Mouse (Mus musculus) gastrocnemius, postnatal 25 days (tissue): ENCODE data around the gene Trrap. TPM values are rescaled to one million over a fixed set of nuclear protein-coding genes. Genes with fewer than 3 reads are reported as not detected.
"Not testable (repeated sequence)": the region's sequence is repeated elsewhere in the genome, so short reads cannot be mapped to it uniquely, and the experiment has no call there.

ENCODE experiments used
- DNase-seq: peaks from one replicate; pipeline ENCODE4 v3.0.0; 2022
- long read RNA-seq, 2 experiments: library from polyadenylated mRNA; stranded (forward); transcript quantifications; one replicate each; pipeline ENCODE4 v2.0.0; 2021
- total RNA-seq, 2 experiments: library from RNA; stranded (reverse); gene quantifications; 1 replicate in 1 of 2; 2 replicates in 1 of 2; pipeline ENCODE4 v1.2.3; 2021

The Trrap gene
- 10 to 100 TPM; 27.1 to 29.1 TPM for total RNA-seq
- long read RNA-seq, experiment 1, partial matches to known transcripts = 2 of 5 reads
- long read RNA-seq, experiment 1, other reads (novel, unspliced or antisense) = 3 of 5 reads
- long read RNA-seq, experiment 2, partial matches to known transcripts = 1 of 4 reads
- long read RNA-seq, experiment 2, other reads (novel, unspliced or antisense) = 3 of 4 reads

DNA sequence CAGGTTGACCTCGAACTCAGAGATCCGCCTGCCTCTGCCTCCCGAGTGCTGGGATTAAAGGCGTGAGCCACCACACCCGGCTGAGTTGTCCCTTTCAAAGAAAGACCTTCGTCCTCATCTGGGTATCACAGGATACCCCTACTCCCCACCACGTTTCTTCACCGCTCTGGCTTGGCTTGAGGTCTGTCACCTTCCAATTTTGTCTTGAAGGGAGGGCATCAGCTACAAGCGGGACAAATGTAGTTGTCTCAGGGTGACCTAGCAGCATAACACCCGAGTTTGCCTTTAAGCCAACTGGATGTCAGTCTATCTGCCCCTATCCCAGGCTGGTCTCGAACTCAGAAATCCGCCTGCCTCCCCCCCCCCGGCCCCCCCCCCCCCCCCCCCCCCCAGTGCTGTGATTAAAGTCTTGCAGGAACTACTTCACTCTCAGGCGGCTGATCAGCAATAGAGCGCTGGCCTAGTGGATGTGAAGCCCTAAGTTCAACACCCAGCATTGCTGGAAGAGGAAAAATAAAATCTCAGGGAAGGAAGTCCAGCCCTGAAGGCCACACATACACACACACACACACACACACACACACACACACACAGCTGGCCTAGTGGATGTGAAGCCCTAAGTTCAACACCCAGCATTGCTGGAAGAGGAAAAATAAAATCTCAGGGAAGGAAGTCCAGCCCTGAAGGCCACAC lies at the start of gene Trrap:
Trrap (plus strand) TSS at position 627 of the 693 bp plus-strand sequence.
- DNase-seq = not testable (repeated sequence)

DNA sequence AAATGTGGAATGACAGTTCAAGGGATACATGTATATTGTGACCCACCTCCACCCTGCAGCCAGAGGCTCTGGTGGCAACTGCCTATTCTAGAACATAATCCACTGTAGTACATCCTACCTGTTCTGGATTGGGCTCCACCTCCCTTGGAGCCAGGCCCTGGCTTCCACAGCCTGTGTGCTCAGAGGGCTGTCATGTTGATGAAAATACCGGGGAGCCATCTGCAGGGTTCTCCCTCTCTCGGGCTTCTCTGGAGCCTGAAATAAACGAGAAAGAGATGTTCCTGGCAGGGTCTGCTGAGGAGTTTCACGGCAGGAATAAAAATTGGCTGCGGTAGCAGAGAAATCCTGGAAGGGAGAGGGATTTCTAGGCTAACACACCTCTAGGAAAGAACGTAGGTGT lies 47.8 kb upstream of the Trrap start:
- no peak for DNase-seq

DNA sequence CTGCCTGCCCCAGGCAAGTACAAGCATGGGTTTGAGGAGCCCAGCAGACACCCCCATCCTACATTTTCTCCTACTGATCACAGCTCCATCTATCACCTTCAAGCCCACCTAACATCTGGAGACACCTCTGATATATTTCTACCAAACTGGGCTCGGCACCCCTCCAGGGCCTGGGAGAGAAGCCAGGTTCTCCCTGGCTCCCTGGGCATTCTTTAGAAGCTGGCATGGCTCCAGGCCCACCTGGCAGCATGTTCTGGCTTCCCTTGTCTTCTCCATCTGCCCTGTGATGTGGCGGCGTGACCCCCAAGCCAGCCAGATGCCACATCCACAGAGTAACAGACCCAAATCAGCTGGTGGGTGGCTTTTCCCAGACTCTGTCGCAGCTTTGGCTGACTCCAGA lies 47.3 kb upstream of the Trrap start:
- no peak for DNase-seq

DNA sequence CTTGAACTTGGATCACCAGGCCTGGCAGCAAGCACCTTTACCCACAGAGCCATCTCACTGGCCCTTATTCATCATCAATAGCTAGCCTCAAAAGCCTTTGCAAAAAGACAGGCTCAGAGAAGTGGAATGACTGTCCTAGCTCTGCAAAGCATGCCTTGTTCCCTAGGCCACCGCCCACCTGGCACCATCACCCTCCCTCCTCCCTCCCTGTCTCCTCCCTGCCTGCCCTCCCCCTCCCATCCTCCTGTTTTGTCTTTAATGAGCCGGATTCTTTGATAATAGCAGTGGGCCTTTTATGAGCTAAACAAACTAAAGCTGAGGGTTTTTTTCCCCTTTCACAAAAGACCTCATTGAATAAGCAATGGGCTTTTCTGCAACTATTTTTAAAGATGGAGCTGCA lies 42.6 kb upstream of the Trrap start:
- no peak for DNase-seq

DNA sequence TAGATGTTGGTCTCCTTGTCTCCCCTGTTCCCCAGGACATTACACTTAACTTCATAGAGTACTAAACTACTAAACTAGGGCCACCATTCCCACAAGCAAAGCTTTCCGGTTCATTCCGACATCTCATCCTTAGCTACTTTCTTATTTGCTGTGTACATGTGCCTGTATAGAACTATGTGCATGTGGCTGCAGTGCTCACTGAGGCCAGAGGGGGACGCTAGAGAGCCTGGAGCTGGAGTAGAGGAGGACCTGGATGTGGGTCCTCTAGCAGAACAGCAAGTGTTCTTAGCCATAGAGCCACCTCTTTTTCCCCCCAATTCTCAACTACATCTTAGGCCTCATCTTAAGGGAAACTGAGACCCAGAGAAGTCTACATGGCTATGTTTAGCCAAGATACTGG lies 42.0 kb upstream of the Trrap start:
- no peak for DNase-seq

DNA sequence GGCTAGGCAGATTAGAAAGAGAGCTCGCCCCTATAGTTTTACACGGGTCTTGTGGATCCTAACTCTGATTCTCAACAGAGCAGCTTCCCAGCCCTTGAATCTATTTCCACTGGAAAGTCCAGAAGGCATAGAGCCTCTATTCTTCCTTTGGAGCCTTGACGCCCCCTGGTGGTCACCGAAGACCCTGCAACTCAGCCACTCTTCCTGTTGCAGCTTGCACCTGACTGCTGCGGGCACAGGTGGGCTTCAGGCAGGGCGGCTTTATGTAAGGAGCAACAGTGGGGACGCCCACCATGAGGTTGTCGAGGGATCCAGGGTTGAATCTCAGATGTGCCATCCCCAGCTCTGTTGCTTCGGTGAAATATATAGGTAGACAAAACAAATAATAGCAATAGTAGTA lies 40.4 kb upstream of the Trrap start:
- no peak for DNase-seq

DNA sequence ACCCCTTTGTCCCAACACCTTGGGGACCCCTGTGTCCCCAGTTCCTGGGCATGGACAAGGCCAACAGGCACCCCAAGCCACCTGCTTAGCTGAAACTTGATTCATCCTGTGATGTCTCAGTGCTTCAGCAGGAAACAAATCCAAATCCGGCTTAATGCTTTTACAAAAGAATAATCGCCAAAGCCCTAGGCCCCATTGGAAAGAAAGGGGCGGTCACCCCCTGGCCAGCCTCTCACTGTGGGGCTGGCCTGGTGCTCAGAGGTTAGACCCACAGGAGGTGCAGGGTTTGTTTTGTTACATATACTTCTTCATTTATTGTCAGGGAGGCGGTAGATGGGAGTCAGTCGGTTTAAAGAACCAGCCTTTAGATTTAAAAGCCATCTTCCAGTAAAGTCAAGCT lies 39.3 kb upstream of the Trrap start:
- no peak for DNase-seq

DNA sequence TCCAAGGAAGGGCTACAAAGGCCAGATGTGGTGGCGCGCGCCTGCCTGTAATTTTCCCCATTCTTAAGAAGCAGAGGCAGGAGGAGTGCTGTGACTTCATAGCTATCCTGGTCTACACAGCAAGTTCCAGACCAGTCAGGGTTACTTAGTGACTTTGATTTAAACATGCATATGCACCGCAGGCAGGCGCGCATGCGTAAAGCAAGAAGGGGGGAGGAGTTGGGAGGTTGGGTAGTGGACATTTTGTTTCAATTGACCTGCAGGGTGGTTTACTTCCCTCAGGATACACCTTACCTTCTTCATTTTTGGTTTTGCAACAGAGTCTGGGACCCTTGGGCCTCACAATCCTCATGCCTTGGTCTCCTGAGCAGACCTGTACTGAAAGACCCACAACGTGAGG lies 38.3 kb upstream of the Trrap start:
- DNase-seq = no peak

DNA sequence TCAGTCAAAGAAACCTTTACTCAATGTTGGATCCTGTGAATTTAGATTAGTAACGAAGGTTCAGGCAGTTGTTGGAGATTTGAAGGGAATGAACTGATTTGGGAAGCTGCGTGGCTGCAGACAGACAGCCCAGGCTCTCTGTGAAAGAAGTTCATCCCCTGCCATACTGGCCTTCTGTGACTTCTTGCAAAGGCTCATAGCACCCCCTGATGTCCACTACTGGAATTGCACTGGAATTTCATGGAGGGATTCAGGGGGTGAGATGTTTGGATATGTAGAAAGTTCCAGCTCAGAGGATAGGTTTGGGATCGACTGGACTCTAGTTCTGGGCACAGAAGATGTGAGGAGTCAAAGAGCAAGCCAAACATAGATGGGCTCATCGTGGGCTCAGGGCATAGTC lies 33.6 kb upstream of the Trrap start:
- no peak for DNase-seq

DNA sequence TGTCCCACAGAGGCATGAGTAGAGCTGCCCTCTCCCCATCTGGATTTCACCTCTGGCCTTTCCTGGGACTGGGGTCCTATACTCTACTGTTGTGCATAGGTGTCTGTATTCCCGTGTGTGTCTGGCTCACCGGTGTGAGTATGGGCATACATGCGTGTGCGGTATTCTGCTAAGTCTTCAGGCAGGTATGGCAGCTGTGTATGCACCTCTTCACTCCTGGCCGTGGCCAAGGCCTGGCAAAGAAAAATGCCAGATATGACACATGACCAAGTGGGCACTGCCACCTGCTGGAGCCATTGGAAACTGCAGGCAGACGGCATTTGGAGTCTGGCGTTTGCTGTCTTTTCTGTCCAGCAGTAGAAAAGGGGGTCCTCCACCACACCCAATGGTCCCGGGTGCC lies 32.6 kb upstream of the Trrap start:
- peak; percentile 22 for DNase-seq

DNA sequence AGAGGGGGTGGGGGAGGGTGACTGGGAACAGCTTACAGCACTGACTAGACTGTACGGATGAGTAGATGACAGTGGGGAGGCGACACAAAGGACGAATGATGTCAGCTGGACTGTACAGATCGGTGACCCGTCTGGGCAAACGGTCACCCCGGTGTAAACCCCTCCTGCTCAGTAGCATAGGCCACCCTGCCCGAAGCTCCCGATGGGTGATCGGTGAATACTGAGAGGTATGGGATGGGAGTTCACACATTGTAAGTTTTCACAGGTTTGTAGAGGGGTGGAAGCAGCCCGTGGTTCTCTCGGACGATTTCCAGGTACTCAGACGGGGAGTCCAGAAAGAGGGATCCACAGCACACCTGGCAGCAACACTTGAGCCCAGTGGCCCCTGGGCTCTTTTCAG lies 30.4 kb upstream of the Trrap start:
- DNase-seq = no peak

DNA sequence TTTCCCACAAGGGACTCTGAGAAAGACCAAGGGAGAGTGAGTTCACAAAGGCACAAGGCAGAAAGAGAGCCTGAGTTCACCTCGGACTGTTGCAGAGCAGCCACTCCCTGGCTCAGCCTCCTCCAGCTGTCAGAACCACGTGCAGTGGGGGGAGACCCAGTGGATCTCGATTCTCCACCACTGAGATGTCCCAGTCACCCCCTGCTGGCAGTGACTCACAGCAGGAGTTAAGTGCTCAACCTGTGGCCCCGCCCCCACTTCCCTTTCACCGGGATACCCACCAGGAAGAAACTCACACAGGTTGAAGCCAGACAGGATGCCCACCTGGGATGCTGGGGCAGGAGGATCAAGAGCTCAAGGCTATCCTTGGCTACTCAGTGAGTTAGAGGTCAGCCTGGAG lies 15.1 kb upstream of the Trrap start:
- no peak for DNase-seq

DNA sequence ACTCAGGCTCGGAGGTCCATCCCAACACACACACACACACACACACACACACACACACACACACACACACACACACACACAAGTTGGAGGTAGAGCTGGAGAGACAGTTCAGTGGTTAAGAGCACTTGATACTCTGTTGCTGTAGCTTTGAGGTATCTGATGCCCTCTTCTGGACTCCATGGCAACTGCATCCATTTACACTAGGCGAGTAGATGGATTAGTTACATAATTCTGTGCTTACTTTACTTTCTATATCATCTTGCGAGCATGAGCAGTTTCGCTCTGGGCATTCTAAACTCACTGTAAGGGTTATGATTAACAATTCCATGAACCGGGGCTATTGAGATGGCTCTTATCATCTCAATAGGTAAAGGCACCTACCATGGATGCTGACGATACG lies 14.5 kb upstream of the Trrap start:
- DNase-seq = no peak

DNA sequence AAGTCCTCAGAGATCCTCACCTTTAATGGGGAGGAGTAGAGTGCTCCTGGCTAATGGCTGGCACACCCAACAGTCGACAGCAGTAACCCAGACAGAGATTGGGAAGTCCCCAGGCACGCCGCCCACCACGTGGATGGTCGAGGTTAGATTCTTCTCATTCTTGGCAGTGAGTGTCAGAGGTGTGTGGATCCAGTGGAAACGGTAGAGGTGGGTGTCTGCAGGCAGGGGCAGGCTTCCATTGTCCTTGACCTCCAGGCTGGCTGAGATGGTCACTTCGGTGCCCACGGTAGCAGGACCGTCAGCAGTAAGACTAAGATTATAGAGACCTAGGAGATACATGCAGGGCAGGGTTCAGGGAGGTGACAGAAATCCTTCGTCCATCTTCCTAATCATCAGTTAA lies 12.3 kb upstream of the Trrap start:
- DNase-seq = no peak

DNA sequence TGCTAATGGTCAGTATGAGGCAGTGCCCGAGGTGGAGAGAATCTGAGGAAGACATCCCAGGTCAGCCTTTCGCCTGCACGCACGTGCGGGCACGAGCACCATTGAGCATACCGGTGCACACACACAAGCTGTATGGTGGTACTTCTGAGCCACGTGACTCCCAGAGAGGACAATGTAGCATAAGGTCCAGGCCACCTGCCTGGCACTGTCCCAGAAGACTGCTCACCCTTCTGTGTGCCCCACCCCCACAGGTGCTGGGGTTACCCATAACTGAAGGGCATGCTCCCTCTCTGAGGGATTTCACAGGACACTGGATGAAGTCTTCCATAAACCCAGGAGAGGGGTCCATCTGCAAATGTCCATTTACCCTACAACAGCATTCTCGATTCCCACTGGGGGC lies 10.1 kb upstream of the Trrap start:
- DNase-seq = no peak

DNA sequence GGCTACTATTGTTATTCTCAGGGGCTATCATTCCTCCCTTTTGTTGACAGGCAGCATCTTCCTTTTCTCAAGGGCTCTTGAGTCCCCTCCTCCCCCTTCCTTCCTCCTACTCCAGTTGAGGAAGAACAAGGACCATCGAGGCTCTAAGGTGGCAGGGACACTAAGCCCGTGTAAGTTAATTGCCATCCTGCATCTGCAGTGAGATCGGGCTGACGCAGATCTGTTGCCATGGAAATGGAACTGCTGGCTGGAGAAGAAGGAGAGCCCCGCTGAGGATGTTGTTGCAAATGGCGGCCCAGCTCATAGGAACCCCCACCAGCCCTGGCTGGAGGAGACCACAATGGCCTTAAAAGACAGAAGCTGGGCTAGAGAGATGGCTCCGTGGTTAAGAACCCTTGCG lies 9.1 kb upstream of the Trrap start:
- no peak for DNase-seq

DNA sequence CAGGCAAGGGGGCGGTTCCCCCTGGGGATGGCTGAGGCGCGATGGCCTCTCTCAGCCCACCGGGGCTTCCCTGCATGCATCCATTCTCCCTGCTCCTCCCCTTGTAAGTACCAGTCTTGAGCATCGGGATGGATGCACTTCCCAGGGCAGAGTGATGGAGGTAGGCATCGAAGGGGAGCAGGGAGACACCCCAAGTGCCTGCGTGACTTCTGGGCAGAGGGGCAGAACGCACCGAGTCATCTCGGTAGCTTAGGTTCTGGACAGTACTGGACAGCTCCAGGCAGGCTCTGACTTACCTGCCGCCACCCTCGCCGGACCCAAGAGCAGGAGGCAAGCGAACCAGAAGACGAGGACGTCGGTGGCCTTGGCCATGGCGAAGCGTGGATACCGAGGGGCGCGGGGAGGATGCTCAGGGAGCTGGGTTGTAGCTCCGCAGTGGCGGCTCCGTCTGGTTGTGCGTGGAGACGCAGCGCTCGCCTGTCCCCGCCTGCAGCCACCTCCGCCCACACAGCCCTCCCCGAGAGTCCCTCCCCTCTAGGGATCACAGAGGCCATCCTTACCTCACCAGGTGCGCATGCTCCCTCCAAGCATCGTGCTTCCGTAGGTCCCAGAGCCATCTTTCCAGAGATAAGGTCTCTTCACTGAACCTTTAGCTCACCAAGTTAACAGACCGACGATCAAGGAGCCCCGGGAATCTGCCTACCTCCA lies 6.2 kb upstream of the Trrap start, which contains the start of gene Tmem130:
Tmem130 (minus strand) TSS at position 658 of the 708 bp plus-strand sequence.
- DNase-seq = no peak

DNA sequence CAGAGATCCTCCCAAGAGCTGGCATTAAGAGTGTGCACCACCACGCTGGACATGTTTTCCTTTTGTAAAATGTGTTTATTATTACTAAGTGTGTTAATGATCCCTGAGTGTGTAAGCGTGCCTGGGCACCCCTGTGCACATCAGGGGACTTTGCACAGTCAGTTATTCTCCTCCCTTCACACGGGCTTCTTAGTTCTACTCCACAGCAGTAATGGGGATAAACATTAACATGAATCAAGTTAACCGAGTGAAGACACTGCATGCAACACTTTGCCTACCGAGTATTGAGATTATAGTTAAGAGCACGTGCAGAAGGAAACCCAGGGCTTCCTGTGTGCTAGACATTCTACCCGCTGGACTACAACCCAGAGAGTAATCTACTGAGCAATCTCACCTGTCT lies 1.5 kb upstream of the Trrap start:
- DNase-seq = no peak

DNA sequence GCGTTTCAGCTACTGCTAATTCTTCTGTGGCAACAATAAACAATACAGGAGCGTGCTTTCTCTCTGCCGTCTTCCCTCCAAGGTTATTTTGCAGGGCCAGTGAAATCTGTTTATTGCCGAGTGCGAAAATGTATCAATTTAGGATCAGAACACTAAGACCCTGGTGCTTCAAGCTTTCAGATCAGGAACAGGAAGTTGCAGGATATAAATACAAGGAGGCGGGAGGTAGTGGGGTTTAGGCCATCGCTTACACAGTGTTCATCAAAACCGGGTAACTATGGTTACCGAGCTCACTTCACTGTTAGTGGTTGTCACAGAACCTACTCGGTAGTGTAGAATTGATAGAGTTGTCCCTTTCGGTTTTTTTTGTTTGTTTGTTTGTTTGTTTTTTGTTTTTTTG lies 886 bp upstream of the Trrap start:
- no peak for DNase-seq

DNA sequence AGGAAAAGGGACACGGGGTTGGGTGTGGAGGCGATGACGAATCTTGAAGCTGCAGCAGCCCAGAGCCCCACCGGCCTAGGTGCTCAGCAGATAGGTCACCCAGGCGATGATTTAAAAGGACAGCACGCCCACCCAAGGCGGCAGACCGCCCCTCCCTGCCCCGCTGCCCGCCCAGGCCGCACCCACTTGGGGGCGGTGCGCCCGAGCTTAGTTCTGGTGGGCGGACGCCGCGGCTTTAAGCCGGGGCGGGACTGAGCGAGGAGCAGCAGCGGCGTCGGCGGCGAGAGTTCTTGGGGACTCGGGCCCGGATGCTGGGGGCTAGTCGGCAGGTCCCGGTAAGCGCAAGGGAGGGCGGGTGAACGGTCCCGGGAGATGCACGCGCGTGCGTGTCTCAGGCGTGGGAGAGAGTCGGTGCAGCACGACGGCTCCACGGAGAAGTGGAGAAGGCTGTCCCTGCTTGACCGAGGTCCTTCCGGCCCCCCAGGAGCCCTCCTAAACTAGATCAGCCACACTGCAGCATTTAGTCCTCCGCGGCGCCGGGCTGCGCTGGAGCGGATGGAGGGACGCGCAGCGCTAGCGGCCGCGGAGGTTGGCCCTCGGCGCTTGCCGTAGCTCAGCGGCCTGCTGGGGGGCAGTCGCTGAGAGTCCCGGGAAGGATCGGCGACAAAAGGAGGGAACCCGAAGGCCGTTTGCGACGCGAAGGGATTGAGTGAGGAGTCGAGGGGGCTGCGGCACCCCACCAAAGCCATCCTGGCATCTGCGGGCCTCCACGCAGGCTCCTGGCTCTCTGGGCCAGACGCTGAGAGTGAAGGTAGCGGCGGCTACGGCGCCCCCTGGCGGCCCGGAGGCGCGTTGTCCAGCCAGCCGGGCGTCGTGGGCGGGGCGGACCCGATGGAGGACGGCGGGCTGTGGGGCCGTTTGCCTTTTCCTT lies 644 bp downstream of the Trrap start:
- peak; percentile 91 for DNase-seq

DNA sequence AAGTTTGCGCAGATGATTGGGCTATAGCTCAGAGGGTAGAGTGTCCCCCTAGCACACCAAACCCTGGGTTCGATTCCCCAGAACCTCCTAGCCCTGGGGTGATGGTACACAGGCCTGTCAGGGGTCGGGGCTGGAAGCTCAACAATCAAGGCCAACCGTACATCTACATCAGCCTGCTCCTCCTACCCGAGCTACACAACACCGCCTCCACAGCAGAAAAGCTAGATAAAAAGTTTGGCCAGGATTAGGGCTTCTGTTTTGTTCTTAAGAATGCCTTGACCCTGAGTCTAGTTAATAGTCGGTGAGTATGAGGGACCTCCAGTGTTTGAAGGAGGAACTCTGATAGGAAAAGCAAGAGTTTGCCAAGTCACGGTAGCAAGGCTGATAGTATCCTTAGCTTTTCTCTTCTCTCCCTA lies 1.5 kb downstream of the Trrap start:
- no peak for DNase-seq

DNA sequence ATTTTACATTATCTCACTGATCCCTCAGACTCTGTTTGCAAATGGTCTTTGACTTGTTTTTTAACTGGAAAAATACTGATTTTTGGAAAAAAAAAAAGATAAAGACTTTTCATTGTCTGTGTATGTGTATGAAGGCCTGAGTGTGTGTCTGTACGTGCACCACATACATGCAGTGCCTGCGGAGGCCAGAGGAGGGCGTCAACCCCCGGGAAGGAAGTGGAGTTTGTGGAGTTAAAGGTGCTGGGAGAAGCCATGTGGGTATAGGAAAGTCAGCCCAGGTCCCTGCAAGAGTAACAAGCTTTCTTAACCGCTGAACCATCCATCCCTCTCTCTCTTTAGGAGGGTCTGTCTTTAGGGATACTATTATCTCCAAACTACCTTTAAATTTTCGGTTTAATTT lies 5.7 kb downstream of the Trrap start:
- no peak for DNase-seq

DNA sequence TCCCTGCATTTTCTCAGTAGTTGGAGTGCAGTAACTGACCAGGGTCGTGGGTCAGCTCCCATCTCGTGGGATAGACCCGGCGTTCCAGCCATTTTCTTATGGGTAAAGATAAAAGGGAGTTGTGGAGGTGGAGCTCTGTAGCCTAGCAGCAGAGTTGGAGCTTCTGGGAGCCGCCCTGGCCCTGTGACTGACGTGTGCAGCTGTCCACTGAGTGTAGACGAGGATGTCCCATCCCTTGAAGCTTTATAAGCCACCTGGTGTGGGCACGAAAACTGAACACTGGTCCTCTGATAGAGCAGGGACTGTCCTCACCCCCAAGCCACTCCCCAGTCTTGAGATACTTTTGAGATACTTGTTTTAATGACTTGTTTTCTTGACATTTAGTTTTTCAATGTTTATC lies 13.1 kb downstream of the Trrap start:
- DNase-seq = no peak
